Mouse (Mus musculus) adrenal gland (tissue): ENCODE data around the gene Pkp1.

Experiments
- intact Hi-C: fragments of 180-260 bp; cut with DNase I; formaldehyde crosslinking; loops from one replicate; pipeline ENCODE4 v1.15.1; 2025

The Pkp1 gene

DNA sequence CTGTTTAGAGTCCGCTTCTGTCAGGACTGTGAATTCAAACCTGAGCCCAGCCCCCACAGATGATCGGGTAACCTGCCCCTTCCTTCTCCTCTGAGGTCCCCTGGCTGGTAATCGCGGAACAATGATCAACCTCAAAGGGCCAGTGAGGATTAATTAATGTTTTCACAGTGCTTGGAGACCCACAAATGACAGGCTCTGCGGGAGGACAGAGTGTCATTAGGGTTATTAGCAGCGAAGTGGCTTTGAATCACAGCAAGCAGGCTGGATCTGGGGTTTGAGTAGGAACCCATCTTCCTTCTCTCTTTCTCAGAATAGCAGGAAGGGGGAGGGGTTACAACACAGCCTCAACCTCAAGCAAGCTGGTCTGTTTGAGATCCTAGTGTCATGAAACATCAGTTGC is 9.6 kb downstream of the Pkp1 start:
- intact Hi-C loops, result no loop called here

DNA sequence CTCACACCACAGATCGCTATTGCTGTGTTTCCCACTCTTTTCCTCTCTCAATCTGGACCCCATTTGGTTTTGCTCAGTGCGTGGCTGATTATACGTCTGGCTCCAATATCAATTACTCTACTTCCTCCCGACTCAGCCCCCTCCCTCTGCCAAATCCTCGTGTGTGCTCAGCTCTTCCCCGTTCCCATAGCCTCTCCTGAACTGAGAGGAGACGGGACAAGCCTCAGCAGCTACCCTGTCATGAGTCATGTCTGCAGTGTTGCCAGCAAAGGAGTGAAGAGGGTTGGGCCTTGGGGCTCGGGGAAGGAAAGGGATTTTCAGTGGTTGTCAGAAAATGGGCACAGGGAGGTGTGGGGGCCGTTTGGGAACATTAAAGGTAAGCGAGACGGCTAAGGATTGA is 12.3 kb downstream of the Pkp1 start:
- intact Hi-C loops, result no loop called here

DNA sequence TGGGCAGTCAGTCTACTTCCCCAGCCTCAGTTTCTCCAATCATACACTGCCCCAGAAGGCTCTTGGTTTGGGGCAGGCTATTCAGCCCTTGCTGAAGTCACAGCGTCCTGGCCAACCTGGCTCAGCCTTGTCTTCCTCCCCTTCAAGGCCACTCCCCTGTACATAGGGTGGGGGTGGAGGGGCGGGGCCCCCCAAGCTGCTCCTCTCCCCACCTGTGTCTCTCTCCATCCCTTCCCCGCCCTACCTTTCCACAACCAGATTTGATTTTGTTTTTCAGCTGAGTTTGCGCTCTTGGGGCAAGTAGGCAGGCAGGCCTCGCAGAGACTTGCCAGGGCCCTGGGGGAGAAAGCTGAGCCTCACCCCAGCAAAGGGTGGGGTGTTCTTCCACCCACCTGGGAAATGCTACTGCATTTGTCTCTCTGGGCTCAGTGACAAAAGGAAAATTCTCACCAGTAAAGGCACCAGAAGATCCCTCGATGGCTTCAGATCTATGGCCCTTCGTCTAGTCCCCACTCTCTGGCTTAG is 19.0 kb downstream of the Pkp1 start:
- intact Hi-C loops, result no loop called here

DNA sequence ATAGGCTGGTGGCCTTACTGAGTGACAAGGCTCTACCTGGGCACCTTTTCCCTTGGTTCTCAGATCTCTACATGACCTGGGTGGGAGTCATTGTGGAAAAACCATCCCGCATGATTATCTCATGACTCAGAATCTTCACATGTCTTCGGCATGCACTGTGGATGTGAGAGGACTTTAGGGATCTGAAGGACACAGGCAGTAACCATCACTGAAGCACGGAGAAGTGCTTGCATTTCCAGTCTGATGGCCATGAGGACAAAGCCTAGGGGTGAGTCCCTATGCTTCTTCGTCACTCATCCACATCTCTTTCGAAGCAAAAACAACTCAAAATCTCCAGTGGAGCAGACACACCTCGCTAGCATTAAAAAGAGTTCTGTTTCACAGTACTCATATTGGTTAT is 19.7 kb downstream of the Pkp1 start:
- intact Hi-C loops, result no loop called here

DNA sequence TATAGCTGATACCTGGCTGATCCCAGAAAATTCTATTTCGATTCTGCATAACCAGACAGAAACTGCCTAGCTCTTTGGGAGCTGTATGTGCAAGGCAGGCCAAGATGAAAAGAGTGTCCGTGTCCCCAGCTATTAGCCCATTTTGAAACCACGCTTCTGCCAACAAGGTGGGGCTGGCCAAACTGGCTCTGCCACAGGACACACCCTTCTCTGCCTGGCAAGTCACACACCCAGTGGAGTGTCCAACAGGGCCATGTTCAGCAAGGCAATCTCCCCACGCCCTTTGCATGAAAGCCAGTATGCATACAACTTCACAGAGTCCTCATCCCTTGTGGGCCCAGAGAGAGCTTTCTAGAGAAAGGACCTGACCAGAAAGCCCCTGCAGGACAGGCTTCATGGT is 23.6 kb downstream of the Pkp1 start:
- intact Hi-C loops, result no loop called here

DNA sequence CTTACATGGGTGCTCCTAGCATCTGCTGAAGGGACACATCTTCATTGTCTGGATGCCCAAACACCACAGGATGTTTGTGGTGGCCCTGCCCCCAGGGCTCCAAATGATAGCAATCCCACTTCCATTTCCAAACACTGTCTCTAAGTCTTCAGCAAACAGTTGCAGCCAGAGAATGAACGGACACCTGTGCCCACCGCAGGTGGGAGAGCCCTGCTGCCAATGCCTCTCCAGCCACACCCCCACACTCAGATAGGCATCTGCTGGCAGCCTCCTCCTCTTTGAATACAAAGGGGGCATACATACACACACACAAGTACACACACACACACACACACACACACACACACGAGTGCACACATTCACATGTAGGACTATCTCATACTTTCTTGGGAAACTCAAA is 25.6 kb downstream of the Pkp1 start:
- intact Hi-C loops, result no loop called here

DNA sequence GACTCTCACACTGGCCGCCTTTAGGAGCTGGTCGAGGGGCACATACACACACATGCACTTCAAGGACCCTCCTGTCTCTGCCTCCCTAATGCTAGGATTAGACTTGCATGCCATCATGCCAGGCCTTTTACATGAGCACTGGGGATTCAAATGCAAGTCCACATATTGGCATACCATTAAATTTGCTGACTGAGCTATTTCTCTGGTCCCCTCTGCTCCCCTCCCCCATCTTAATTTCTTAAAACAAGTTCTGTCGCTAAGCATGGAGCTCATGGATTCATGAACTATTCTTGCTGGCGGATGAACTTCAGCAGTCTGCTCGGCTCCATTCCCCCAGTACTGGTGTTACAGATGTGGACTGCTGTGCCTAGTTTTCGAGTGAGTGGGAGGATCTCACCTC is 26.2 kb downstream of the Pkp1 start:
- intact Hi-C loops, result no loop called here

DNA sequence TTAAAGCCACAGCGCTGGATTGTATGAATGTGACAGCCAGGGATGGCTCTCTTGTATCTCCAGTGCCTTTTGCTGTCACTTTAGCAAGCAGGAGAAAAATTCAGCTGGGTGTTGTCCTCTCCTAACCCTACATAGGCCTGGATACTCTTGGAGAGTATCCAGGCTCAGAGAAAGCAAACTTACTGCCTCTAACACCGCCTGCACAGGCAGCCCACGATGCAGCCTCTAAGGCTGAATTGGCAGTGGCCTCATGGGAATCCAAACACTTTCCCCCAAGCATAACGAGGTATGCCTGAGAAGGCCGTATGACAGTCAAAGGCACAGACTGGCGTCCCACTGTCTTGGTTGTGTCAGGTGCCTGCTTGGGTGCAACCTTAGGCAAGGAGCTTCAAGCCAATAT is 26.8 kb downstream of the Pkp1 start:
- intact Hi-C loops, result no loop called here

DNA sequence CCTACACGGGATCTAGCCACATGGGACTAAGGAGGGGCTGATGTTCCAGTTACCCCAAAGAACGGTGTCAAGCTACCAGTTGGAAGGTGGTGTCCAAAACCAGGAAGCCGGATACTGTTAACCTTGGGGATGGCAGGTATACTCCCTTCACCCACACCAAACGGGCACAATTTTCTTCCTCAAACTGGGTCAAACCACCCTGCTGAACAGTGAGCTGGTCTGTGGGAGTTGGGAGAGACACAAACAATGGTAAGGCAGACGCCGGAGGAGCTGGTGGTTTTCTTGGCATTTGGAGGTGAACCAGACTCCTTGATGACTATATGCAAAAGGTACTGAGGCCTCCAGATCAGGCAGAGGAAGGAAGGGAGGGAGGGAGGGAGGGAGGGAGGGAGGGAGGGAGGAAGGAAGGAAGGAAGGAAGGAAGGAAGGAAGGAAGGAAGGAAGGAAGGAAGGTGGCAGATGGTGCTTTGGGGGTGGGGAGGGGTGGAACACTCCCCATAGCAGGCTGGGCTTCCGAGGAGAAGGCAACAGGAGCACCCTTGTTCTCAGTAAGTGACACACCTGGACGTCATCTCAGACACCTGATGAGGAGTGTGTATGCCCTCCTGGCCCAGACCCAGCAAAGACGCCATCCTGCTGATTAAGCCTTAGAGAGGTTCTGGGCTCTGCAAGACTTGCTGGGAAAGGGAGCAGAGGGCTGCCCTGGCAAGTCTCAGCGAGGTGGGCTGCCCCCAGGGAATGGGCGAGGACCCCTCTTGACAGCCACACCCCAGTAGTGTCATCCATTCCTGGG is 27.4 kb downstream of the Pkp1 start:
- intact Hi-C loops, result no loop called here

DNA sequence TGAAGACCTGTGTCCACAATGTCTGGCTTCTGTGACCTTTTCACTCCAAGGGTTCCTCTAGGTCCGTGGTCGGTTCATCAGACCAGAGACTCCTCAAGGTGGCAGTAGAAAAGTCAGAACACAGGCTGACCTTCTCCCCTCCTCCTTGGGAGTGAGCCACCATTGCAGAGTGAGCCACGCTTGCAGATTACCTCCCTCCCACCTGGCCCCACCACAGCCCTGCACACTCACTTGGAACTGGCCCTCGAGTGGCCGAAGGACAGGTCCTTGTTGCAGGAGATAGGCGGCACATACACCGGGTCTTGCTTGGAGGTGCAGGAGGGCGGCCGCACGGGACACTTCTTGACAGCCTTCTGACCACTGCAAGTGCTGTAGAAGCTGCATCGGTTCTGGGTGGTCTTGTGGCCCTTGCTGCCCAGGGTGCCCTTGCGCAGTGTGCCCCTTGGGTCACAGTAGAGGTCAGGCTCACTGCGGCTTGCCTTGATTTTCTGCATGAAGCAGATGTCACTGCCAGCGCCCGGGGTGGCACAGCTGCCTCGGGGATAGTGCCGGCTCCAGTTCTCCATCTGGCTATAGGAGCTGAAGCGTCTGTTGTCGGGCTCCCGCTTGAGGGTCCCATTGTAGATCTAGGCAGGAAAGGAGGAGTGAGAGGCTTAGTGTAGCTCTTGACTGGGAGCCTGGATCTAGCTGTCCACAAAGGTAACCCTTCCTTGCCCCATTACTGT is 29.4 kb downstream of the Pkp1 start:
- intact Hi-C loops, result no loop called here

DNA sequence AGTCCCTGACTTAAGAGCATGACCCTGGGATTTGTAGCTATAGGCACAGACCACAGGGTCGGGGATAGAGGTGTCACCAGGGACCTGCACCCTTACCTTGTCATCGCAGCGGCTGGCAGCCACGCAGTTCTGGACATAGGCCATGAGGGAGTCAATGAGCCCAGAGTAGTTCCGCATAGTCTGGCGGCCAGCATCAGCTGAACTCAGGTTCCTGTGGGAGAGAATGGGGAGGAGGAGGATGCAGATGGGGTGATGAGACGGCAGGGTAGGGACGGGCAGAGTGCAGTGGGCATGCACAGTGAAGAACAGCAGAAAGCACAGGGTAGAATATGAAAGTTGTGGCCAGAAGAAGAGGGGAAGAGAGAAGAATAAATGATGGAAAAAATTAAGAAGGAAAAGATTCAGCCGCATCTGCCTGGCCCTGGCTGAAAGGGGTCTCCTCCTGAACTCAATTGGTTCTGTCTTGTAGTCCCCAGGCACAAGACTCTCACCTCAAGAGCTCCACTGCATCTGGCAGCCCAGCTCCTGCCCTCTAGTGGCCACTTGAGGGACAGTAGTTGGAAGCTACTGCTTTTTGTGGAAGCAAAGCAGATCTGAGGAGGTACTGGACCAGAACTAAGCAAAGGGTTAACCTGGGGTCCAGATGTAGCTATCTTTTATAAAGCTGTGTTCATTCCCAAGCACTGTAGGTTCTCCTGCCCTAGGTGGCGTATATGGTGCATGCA is 36.5 kb downstream of the Pkp1 start:
- intact Hi-C loops, result no loop called here

DNA sequence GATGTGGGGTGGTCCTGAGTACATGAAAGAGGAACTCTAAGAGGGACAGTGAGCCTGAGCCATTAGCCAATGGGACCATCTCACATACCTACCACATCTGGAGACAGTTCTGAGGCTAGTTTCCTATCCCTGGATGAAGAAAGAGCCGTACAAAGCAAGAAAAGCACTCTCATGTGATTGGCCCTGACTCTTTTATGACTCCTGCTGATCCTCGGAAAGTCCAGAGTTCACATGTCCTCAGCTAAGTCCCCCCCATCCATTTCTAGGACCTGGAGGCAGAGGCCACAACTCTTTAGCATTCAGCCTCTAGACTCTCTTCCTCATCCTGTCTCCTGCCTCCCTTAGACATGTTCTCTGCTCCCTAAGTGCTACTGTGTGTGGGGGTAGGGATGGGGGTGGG is 41.8 kb downstream of the Pkp1 start:
- intact Hi-C loops, result no loop called here

DNA sequence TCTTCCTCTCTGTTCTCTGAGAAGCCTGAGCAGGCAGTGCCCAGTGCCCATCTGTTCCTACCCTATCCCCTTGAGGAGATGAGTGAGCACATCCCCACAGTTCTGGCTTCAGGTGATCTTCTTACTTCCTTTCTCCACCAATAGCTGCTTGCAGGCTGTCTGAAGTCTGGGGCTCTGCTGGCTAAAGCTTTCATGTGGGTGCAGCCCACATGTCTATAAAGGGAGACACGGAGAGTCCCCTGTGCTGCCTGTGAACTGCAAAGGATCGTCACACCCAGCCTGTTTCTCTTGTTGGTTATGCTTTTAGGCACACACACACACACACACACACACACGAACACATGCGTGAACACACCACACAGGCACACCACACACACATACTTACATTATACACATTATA is 46.0 kb downstream of the Pkp1 start:
- intact Hi-C loops, result no loop called here

DNA sequence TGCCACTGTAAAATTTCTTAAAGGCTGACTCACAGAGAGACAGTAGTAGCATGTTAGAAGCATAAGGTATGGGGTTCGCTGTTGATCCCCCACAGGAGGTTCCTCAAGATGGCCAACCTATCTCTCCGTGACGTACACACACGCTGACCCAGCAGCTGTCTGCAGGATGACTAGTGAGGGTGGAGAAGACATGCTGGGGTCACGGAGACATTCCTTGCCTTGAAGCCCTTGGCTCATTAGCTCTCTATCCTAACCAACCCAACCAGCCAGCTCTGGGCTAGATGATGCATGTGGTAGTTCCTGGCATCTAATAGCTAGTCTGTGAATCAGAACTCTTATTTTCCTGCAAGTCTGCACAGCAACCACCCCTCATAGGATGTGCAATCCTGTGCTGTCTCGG is 50.4 kb downstream of the Pkp1 start:
- intact Hi-C loops, result no loop called here

DNA sequence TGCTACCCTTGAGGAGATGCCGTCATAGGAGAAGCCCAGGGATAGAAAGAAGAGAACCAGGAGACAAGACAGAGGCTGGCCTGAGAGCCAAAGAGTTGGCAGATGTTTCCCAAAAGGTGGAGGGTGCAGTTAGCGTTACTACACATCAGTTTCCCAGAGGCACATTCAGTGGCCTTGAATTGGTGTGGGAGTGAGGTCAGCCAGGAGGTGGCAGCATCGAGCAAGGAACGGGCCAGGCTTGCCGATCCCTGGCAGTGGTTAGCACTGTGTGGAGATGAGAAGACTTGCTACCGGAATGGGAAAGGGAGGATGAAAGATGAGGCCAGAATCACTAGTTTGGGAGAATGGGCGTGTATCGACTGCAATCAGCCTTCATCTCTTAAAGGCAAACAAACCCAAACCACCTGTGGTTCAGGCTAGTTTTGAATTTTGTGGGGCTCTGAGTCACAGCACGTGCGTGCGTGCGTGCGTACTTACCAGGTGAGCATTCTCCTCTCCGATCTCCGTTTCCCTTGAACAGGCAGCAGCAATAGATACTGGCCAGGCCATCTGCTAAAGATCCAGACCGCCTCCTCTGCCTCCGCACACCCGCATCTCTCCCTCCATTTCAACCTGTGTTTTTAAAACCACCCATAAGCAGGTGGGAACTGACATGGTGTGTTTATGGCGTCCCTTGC is 53.4 kb downstream of the Pkp1 start:
- intact Hi-C loops, result loop anchor here (2.0 kb wide), 1 partner anchor 79 kb away; no protein-coding TSS in a partner anchor

DNA sequence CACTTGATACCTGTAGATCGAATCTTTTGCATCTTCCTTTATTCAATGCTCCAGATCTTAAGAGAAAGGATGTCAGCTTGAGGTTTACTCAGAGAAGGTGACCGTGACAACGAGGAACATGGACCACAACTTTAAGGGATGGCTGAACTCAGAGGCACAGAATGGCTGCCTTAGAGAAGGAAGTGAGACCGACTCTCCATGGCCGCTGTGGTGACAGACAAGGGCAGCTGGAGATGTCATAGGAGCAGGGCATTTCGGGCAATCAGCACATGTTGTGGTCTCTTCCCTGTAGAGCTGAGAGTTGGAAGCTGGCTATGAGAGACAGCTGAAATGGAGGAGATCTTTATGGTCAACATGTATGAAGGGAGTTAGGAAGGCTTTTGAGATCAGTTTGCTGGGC is 54.2 kb downstream of the Pkp1 start:
- intact Hi-C loops, result loop anchor here (2.0 kb wide), 1 partner anchor 80 kb away; no protein-coding TSS in a partner anchor

DNA sequence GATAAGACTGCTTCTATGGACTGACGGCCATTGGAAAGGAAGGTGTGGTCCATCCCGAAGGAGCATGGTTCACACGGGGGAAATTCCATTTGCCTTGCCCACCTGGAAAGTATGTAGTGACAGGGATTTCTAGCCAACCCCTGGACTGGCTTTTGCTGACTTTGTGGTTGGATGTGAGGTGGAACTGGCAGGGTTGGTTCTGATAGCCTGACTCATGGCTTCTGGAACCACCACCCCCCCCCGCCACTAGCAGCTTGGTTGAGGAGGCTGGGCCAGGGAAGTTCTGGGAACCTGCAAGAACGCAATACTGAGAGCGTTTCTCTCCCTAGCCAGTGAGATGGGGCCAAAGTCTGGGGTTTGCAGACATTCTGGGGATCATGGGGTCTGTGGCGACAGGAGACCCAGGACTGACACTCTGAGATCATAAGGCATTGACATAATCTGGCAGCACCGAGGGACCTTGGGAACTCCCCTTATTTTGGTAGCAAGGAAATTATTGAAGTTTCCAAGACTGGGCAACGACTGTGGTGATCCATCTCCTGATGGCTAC is 55.1 kb downstream of the Pkp1 start:
- intact Hi-C loops, result loop anchor here (2.0 kb wide), 1 partner anchor 81 kb away; no protein-coding TSS in a partner anchor

DNA sequence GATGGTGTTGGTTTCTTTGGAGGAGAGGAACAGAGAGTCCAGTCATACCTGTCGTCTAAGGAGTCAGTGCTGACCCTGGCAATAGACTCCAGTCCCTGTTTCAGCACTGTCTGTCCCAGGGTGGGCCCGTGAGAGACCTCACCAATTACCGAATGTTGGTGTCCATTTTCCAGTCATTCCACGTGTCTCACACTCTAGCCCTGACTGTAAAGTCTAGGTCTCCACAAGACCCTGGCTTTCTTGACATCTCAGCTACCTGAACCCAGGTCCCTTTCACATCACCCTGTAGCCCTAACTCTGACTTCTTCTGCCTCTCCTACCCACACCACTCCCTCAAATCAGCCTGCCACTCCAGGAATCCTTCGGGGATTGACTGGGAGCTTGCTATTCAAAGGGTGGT is 56.4 kb downstream of the Pkp1 start:
- intact Hi-C loops, result no loop called here

DNA sequence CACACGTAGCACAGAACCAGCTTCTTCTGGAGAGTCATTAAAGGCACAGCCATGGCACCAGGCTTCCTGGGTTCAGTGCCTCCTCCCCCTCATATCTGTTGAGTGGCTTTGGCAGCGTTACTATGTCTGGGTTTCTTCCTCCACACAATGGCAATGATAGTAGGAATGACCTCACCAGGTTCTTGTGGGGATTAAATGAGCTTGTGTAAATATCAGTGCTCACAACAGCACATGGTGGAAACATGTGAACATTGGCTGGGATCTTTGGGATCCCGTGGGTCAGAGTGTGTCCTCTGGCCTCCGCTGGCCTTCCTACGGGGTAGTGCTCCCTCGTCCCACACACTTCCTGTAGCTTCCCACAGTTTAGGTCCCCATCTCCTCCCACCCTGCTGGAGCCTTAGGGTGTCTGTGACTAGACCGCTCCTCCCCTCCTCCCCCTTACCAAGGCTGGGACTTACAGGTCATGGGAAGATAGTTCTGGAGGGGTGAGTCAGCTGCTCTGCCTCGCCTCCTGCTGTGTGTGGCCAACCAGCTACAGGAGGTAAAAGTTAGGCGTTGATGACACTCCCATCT is 56.9 kb downstream of the Pkp1 start:
- intact Hi-C loops, result no loop called here

DNA sequence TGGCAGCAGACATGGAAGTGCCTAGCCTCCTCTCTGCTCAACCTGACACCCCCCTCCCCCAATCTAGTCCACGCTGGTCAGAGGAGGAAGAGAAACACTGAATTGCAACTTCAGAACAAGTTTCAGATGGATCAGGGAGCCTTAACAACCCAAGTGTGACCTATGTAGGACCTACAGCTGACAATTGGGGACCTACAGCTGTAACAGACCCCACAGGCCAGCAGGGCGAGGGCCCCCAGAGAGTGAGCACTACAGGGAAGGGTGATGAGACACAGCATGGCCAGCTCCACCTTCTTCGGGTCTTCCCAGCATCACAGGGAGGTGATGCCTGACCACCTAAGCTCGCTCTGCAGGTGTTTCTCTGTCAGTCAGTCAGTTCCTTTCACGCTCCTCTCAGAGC is 57.9 kb downstream of the Pkp1 start:
- intact Hi-C loops, result no loop called here

DNA sequence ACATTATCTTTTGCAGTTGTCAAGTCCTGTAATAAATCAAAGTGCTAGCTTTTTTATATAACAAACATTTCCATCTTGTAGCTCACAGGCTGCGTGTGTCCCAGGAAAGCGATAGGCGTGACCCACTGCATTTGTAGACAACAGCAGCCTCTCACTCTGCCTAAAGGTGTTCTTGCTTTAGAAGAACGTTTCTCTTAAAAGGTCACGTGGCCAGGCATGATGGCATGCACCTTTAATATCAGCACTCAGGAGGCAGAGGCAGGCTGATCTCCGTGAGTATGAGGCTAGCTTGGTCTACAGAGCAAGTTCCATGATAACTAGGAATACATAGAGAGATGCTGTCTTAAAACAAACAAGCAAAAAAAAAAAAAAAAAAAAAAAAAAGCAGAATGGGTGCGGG is 60.5 kb downstream of the Pkp1 start:
- intact Hi-C loops, result no loop called here
